Mouse (Mus musculus) liver, adult 2 months (tissue): ENCODE data around the gene Ptpn14. TPM values are rescaled to one million over a fixed set of nuclear protein-coding genes. Genes with fewer than 3 reads are reported as not detected.

ENCODE experiments used
- DNase-seq: peaks from one replicate; pipeline ENCODE4 v3.0.0-alpha.2; 2011; ENCODE audit warnings: low read depth, low spot score; ENCODE audit errors: extremely low read depth
- H3K27ac ChIP-seq: fragments of 200-500 bp; replicated peaks from 2 replicates; pipeline ENCODE4 v1.5.1; 2012; ENCODE audit warnings: low read depth, mild to moderate bottlenecking, control low read depth, inconsistent platforms, low read length; ENCODE audit not compliant: insufficient read depth
- H3K27me3 ChIP-seq: fragments of 200-500 bp; 2 replicates; pipeline ENCODE4 v1.6.1; 2012; ENCODE audit warnings: mild to moderate bottlenecking, moderate library complexity, low read length, inconsistent platforms; ENCODE audit not compliant: control insufficient read depth, insufficient read depth
- H3K36me3 ChIP-seq: fragments of 200-500 bp; 2 replicates; pipeline ENCODE4 v1.6.1; 2012; ENCODE audit warnings: low read length, inconsistent platforms; ENCODE audit not compliant: control insufficient read depth, insufficient read depth
- H3K4me1 ChIP-seq: fragments of 200-500 bp; 2 replicates; pipeline ENCODE4 v1.6.1; 2011; ENCODE audit warnings: low read length; ENCODE audit not compliant: control insufficient read depth, insufficient read depth
- H3K4me3 ChIP-seq: fragments of 200-500 bp; 2 replicates; pipeline ENCODE4 v1.5.1; 2011; ENCODE audit warnings: low read depth, mild to moderate bottlenecking, control low read depth, low read length, moderate library complexity; ENCODE audit not compliant: insufficient read depth
- H3K79me2 ChIP-seq: fragments of 200-500 bp; 2 replicates; pipeline ENCODE4 v1.6.1; 2012; ENCODE audit warnings: inconsistent platforms, mild to moderate bottlenecking, low read length, moderate library complexity; ENCODE audit not compliant: control insufficient read depth, insufficient read depth
- H3K9ac ChIP-seq: fragments of 200-500 bp; 2 replicates; pipeline ENCODE4 v1.6.1; 2012; ENCODE audit warnings: low read depth, mild to moderate bottlenecking, control low read depth, inconsistent platforms, low read length
- CTCF ChIP-seq: fragments of 200-500 bp; IDR thresholded peaks from 2 replicates; pipeline ENCODE4 v1.5.1; 2011; ENCODE audit warnings: low read depth, low read length, control low read depth
- POLR2A ChIP-seq: fragments of 200-500 bp; IDR thresholded peaks from 2 replicates; pipeline ENCODE4 v1.6.1; 2011; ENCODE audit warnings: low read length, control low read depth; ENCODE audit not compliant: insufficient read depth; ENCODE audit errors: extremely low read depth
- WGBS: fragments of 180-500 bp; shearing (Covaris S2); methylation state at CpG from one replicate; pipeline ENCODE4 v1.1.7; 2018; 5-methylcytosine and 5-hydroxymethylcytosine counted together
- polyA plus RNA-seq: library from polyadenylated mRNA; depleted of rRNA; stranded (reverse); fragments of >200 nt; gene quantifications from 2 replicates; pipeline ENCODE4 v1.2.3, GENCODE M21; 2012
- total RNA-seq: library from RNA; depleted of rRNA; stranded (reverse); fragments of >200 nt; gene quantifications from 2 replicates; pipeline ENCODE4 v1.2.3, GENCODE M21; 2014

The Ptpn14 gene
- total and polyA plus RNA-seq, 2 experiments: 0.55 to 0.74 TPM

GRCm38 (mm10) chr1:189898708-189899107 lies 170.6 kb downstream of the Ptpn14 start:
- Histone ChIP-seq H3K4me3 (no peak overlapping the region), H3K27me3 (no peaks in the 10 kb centered on the region), H3K79me2 (no peaks in the 10 kb centered on the region), H3K4me1 (no peaks in the 10 kb centered on the region), H3K9ac (no peak overlapping the region), H3K36me3 (peaks cover 2% of the 10 kb centered on the region; the same call in 1 of the 2 replicates), H3K27ac (no peak overlapping the region)
- DNase-seq: no peak
- TF ChIP-seq CTCF (no peak), POLR2A (no peak)
- 93% methylated on average over 13 of the region's 13 CpGs for WGBS

- H3K36me3 ChIP-seq: peaks cover 2% of the 10 kb centered on the region; the same call in 1 of the 2 replicates
- no peak for DNase-seq
- no peak overlapping the region for H3K4me3 ChIP-seq
- H3K4me1 ChIP-seq: no peaks in the 10 kb centered on the region
- no peak overlapping the region for H3K27ac ChIP-seq
- H3K27me3 ChIP-seq: no peaks in the 10 kb centered on the region
- no peak for TF ChIP-seq CTCF
- no peak for TF ChIP-seq POLR2A
- WGBS: 95% methylated on average over 6 of the region's 6 CpGs
- H3K79me2 ChIP-seq: no peaks in the 10 kb centered on the region
- H3K9ac ChIP-seq: no peak overlapping the region
These were observed 171.5 kb downstream of the Ptpn14 start for GRCm38 (mm10) chr1:189899526-189899925.

GRCm38 (mm10) chr1:189902413-189902812 lies 174.3 kb downstream of the Ptpn14 start:
- no peaks in the 10 kb centered on the region for H3K36me3 ChIP-seq
- H3K9ac ChIP-seq: no peak overlapping the region
- over 99% methylated on average over 9 of the region's 9 CpGs for WGBS
- no peaks in the 10 kb centered on the region for H3K4me1 ChIP-seq
- no peak overlapping the region for H3K4me3 ChIP-seq
- TF ChIP-seq CTCF (no peak), POLR2A (no peak)
- DNase-seq: no peak
- no peak overlapping the region for H3K27ac ChIP-seq
- no peaks in the 10 kb centered on the region for H3K27me3 ChIP-seq
- H3K79me2 ChIP-seq: no peaks in the 10 kb centered on the region

GRCm38 (mm10) chr1:189903169-189903568 lies 175.1 kb downstream of the Ptpn14 start:
- TF ChIP-seq CTCF (no peak), POLR2A (no peak)
- no peak for DNase-seq
- Histone ChIP-seq H3K36me3 (no peaks in the 10 kb centered on the region), H3K27ac (no peak overlapping the region), H3K4me1 (no peaks in the 10 kb centered on the region), H3K79me2 (no peaks in the 10 kb centered on the region), H3K4me3 (no peak overlapping the region), H3K9ac (no peak overlapping the region), H3K27me3 (no peaks in the 10 kb centered on the region)
- 94% methylated on average over 11 of the region's 11 CpGs for WGBS

GRCm38 (mm10) chr1:189910685-189911345 lies 182.7 kb downstream of the Ptpn14 start:
- Histone ChIP-seq H3K36me3 (no peaks in the 10 kb centered on the region), H3K4me1 (peaks cover 9% of the 10 kb centered on the region), H3K9ac (no peak overlapping the region), H3K27ac (no peak overlapping the region), H3K27me3 (no peaks in the 10 kb centered on the region), H3K4me3 (no peak overlapping the region), H3K79me2 (peaks cover 3% of the 10 kb centered on the region; the same call in 1 of the 2 replicates)
- TF ChIP-seq CTCF (no peak), POLR2A (no peak)
- 44% methylated on average over 13 of the region's 13 CpGs for WGBS
- DNase-seq: peak; percentile 74

GRCm38 (mm10) chr1:189913093-189913760 lies 185.2 kb downstream of the Ptpn14 start:
- no peak for TF ChIP-seq CTCF
- no peak for TF ChIP-seq POLR2A
- Histone ChIP-seq H3K4me3 (no peak overlapping the region), H3K36me3 (no peaks in the 10 kb centered on the region), H3K4me1 (peaks cover 14% of the 10 kb centered on the region), H3K9ac (no peak overlapping the region), H3K79me2 (peaks cover 3% of the 10 kb centered on the region; the same call in 1 of the 2 replicates), H3K27me3 (no peaks in the 10 kb centered on the region), H3K27ac (no peak overlapping the region)
- 90% methylated on average over 21 of the region's 21 CpGs for WGBS
- no peak for DNase-seq
